Mouse (Mus musculus) telencephalon, adult 2 months (tissue): ENCODE data around the gene N4bp3.
"Not testable (repeated sequence)": the region's sequence is repeated elsewhere in the genome, so short reads cannot be mapped to it uniquely, and the experiment has no call there.

Experiments
- DNase-seq: peaks from one replicate; pipeline ENCODE4 v3.0.0-alpha.2; 2011; ENCODE audit warnings: low read depth, low spot score

Gene N4bp3

GRCm38 (mm10) chr11:51653736-51654135 lies 3.1 kb upstream of the N4bp3 start:
- DNase-seq: no peak

- no peak for DNase-seq
Observed at GRCm38 (mm10) chr11:51652889-51653418, 2.3 kb upstream of the N4bp3 start.

DNA sequence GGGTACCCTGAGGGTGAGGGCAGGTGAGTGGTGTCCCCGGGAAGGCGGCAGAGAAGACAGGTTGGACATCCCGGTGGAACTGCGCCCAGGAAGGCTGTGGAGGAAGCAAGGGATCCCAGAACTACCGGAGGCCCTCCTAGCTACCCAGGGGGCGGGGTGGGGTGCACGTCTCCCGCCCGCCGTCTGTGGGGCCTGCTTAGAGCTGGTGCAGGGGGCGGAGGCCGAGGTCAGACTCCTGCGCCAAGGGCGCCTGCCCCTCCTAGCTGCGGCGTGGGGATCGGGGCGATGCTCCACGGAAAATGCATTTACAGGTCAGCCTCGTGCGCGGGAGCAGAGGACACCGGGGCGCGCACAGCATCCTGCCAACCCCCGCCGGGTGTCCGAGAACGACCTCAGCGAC lies 381 bp downstream of the N4bp3 start:
- no peak for DNase-seq

DNA sequence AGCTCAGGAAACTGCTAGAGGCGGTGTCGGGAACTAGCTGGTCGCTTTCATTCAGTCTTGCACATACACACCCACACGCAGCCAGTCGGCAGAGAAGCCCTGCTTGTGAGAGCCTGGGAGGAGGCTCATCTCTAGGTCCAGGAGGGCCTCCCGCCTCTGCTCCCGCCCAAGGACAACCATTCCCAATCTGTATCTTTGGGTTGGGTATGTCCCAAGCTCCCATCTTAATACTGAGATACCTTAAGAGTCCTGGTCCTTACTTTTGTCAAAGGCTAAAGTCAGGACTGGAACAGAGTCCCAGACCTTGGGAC lies 798 bp downstream of the N4bp3 start:
- DNase-seq: no peak

GRCm38 (mm10) chr11:51649111-51649888 lies 1.3 kb downstream of the N4bp3 start:
- no peak for DNase-seq

DNA sequence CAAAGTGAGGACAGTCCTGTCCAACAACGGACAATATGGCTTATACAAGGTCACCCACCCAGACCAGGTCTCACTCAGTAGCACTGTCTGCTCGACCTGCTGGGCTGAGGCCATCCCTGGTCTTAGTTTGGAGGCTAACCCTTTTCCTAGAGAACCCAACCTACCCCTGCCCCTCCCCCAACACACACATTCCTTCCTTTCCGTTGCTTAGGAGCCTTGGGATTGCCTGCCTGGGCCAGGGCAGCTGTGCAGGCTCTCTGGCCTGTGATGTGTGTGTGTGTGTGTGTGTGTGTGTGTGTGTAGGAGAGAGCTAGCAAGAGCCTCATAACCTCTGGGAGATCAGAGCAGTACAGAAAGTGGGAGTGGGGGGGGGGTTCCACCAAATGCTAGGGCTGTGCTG lies 2.1 kb downstream of the N4bp3 start:
- no peak for DNase-seq

- no peak for DNase-seq
Observed at GRCm38 (mm10) chr11:51646751-51647667, 3.6 kb downstream of the N4bp3 start.

DNA sequence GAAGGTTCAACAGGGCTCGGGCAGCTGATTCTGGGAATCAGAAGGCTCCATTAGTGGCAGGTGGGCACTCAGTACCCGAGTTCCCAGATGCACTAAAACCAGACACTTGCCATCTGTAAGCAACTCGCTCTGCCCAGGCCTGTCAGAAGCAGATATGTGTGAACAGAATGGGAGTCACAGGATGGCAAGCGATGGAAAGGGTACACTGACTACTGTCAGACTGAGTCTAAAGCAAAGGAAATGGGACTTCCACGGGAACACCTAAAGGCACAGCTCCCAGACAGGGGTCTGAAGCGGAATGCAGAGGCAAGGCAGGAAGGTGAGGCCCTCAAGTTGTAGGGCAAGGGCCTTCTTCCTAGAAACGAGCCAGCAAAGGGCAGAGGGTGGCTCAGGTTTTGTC lies 4.4 kb downstream of the N4bp3 start:
- DNase-seq: no peak

- no peak for DNase-seq
Observed at GRCm38 (mm10) chr11:51645293-51645692, 5.3 kb downstream of the N4bp3 start.

GRCm38 (mm10) chr11:51644217-51644616 lies 6.4 kb downstream of the N4bp3 start:
- no peak for DNase-seq

GRCm38 (mm10) chr11:51643761-51644160 lies 6.9 kb downstream of the N4bp3 start:
- no peak for DNase-seq

DNA sequence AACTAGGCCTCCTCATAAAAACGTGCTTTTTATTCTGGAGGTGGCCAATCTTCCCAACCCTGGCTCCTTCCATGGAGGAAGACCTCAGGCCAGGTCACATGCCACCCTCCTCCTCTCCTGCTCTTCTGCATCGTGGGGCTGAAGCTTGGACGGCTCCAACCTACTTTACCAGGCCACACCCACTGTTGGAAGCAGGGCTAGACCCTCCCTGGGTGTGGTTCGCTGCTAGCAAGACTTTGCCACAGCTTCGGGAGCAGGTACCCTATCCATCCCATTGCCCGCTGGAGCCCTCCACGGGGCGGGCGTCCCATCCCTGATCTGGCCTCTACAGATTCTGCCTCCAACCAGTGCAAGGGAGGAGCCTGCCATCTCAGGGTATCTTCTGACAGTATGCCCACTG lies 7.4 kb downstream of the N4bp3 start:
- DNase-seq: no peak

DNA sequence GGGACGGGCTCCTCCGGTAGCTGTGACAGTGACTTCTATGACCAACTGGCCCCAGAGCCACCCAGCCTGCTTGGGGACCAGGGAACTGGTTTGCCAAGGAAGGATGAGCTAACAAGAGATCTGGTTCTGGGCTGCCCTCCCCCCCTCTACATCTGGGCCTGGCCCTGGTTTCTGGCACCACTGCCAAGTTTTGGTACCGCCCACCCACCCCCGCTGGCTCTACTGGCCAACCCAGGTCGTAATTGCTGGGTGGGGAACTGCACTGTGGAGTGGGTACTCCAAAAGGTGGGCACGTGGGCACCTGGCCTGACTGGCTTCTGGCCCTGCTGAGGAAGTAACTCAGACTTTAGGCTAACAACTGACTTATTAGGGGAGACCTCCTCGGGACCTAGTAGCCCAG lies 9.9 kb downstream of the N4bp3 start:
- no peak for DNase-seq

DNA sequence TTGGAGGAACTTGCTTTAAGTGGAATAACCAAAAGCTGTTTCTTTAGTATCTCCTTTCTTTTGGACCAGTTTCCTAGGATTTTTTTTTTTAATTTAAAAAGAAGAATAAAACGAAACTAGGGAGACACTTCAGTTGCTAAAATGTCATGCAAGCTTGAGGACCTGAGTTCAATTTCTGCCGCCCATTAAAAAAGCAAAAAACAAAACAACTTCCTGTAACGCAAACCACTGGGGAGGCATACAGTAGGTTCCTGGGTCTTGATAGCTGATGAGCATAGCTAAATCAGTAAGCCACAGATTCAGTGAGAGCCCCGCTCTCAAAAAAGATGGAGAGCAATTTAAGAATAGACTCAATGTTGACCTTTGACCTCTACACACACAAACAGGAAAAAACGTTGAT lies 12.1 kb downstream of the N4bp3 start:
- no peak for DNase-seq

GRCm38 (mm10) chr11:51637971-51638414 lies 12.6 kb downstream of the N4bp3 start:
- DNase-seq: no peak

GRCm38 (mm10) chr11:51636323-51636684 lies 14.3 kb downstream of the N4bp3 start:
- peak; percentile 65 for DNase-seq

DNA sequence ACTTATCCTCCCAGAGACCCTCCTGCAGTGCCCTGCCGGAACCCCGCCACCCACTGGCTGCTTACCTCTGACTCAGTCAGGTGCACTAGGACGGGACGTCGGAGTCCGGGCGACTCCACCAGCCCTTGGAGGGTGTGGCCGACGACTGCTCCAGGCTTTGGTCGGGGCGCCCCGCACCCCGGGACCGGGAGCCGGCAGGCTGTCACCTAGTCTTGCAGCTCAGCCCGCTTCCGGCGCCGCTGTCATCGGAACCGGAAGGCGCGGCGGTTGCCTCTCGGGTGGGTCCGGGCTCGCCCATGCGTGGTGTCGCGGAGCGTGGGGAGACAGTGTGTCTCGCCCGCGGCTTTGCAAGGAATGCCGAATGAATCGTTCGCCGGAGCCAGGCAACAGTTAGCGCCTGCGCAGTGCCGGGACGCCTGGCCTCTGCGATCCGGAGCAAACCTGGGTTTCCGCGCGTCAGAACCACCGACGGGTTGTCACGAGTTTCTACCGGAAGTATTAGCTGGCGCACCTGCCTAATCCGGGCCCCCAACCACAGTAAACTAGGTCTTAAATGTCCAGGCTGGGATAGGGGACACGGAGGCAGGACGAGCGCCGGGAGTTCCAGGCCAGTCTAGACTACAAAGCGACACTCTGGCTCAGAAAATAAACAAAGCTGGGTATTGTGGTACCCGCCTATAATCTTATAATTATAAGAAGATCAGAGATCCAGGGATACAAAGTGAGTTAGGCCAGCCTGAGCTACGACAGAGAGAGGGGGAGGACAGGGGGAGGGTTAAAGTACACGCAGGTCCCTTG lies 14.9 kb downstream of the N4bp3 start, which contains the start of gene Rmnd5b:
TSS of gene Rmnd5b (minus strand) at position 372 of the 798 bp plus-strand sequence.
- DNase-seq: peak; percentile 91

- DNase-seq: no peak
Observed at GRCm38 (mm10) chr11:51635127-51635524, 15.5 kb downstream of the N4bp3 start.

DNA sequence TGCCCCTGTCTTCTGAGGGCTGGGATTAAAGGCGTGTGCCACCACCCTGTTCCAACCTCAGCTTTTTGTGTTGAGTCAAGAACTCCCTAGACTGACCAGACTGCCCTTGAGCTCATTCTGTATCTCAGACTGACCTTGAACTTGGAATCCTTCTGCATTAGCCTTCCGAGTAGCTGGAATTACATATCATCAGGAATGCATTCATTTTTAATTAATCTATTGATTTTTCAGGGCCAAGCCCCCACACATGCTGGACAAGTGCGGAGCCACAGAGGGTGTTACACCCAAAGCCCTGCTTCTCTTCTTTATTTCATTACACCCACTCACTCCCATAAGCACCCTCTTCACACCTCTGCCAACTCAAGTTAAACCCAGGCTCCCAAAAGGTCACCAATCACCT lies 16.9 kb downstream of the N4bp3 start:
- no peak for DNase-seq

GRCm38 (mm10) chr11:51633200-51633599 lies 17.4 kb downstream of the N4bp3 start:
- DNase-seq: not testable (repeated sequence)

GRCm38 (mm10) chr11:51632130-51632753 lies 18.4 kb downstream of the N4bp3 start:
- no peak for DNase-seq
